Mouse (Mus musculus): ENCODE measurements at regions not wholly inside any gene's neighbourhood (a gene's known extent, or its start where the extent isn't known, plus 50 kb on each side); places are given as distances from the start of the nearest gene placed in this dataset.

DNA sequence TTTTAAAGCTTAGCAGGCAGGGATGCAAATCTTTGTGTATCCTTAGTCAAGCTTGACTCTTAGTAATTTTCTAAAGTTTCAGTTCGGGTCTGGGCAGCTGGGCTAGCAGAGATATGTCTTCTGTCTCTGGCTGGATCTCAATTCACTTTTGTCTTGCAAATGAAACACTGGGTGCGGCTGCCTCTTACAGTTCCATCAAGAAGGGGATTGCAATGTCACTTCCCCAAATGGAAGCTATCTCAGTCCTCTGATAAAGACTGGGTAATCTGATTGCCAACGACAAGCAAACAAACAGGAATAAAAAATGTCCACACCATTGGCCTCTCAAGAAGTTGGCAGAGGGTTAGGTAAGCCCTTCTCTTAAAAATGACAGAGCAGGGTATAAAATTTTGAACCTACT lies 314.1 kb upstream of the Fam19a5 start:
- DNase-seq (ENCODE audit: low spot score) = no peak

DNA sequence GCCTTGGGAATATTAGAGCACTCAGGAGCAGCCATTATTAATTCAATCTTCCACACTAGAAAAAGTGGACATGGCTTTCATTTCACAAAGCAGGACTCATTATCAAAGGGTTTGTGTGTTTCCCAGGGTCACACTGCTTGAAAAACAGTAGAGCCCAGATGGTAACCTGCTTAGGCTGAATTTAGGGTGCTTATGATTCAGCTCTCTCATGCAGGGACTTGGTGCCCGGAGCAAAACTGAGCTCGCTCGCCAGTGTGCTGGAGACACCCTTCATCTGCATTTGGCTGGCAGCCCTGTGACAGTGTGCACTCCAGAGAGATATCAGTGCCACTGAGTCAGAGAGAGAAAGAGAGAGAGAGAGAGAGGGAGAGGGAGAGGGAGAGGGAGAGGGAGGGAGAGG lies 308.0 kb upstream of the Fam19a5 start:
- DNase-seq (ENCODE audit: low spot score) = no peak

DNA sequence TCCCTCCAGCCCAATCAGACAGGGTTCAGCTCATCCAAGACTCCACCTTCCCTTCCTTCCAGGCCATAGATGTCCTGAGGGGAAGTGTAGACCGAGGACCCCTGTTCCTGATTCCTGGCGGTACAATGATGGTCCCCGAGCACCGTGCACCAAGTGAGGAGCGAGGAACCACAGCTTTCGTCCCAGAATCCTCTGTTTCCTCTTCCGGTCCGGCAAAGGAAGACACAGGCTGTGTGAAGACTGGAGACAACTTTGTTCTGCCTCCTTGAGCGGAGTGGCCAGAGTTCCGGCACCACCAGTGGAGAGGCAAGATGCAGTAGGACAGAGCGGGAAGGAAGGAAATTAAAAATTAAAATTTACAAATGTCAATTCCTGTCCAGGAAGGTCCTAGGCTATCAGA lies 305.0 kb upstream of the Fam19a5 start:
- DNase-seq (ENCODE audit: low spot score) = no peak

DNA sequence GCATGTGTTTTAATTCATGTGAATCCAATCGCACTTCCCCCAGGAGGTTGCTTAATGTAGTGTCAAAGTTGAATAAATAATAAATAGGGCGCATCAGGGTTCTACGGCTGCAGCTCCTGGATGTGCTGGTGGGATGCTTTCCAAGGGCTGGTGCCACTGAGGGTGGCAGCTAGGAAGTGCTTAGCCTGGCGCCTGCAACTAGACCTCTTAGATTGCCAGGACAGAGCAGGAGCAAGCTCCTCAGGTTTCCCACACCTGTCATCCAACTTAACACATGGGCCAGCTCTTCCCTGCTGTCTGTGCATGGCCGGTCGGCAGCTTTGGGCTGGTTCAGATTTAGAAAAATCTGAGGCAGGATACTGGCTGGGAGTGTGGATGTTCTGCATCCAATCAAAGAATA lies 282.6 kb upstream of the Fam19a5 start:
- no peak for DNase-seq (ENCODE audit: low spot score)

DNA sequence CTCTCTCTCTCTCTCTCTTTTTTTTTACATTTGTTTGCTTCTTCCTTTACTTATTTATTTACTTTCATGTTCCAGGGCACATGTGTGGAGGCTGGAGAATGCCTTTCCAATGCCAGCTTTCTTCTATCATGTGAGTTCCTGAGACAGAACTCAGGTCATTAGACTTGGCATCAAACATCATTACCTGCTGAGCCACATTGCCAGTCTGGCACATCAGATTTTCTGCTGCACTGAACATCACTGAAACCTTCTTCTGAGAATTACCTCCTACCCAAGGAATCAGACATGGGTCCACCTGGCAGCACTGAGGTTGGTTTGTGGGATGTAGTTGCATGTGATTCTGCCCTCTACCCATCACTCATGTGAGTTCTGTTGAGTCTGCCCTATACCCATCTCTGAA lies 279.2 kb upstream of the Fam19a5 start:
- no peak for DNase-seq (ENCODE audit: low spot score)

DNA sequence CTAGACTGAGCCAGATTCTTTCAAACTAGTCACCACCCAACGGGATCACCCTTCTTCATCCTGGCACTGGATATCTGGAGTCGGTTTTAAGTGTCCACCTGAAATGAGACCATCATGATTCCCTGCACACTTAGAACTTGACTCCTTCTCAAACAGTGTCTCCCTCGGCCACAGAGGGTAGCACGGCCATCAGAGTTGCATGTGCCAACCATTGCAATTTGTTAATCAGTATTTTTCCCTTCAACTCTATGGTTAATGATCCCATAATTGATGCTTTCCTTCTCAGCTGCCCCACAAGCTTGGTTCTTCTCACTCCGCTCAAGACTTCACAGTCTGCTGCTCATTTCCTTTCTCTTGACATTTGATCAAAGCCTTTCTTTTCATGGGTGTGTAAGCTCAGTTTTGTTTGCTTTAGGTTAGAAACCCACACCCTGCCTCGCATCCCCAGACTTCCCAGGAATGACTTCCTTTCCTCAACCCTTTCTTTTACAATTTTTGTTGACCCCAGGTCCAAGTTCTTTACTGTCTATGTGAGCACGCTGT lies 253.0 kb upstream of the Fam19a5 start:
- DNase-seq (ENCODE audit: low spot score) = no peak

DNA sequence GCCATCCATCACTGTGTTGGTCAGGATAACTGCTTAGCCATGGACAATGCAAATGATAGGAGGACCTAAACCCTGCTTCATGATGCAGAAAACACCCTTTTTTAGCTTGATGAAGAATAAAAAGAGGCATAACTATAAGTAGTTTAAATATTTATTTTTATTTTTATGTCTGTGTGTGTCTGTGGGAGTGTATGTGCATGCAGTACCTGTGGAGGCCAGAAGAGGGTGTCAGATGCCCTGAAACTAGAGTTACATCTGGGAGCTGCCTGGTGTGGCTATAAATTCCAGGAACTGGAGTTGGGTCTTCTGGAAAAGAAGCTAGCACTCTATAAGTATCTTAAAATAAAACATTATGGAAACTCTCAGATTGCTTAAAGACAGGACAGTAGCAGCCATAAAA lies 224.2 kb upstream of the Fam19a5 start:
- no peak for DNase-seq (ENCODE audit: low spot score)

DNA sequence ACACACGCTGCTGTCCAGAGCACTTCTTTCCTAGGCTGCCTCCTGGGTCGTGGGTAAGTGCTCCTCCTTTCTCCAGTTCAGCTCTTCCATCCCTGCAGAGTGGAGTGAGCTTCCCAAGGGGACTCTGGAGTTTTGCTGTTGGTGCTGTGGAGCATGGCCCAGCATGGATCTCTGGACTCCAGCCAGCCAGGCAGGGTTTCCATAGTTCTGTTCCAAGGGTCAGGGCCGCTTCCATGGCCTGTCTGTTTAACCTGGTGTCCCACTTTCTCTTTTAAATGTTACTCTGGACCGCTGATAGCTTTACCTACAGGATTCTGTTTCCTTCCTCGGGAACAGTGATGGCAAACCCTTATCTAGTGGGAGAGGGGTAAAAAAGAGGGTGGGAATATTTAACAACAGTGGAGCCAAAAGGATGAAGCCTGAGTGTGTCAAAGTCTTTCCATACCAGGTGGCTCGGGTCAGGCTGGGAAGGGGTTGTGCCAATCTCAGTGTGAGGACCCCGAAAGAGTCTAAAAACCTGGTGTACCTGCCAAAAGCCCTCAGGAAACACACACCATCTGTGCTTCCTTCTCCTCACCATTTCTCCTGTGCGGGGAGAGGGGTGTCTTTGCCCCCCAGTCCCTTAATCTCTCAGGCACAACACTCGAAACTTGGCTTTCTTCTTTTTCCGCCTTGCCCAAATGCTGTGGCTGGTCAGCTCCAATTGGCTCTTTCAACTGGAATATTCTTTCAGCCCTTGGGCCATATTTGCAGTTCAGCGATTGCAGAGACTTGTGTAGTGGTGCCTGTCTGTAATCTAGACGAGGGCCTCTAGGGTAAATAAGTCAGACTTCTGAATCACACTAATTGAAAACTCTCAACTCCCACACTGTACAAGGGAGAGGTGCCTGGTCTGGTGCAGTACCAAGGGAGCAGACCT lies 222.8 kb upstream of the Fam19a5 start:
- no peak for DNase-seq (ENCODE audit: low spot score)

DNA sequence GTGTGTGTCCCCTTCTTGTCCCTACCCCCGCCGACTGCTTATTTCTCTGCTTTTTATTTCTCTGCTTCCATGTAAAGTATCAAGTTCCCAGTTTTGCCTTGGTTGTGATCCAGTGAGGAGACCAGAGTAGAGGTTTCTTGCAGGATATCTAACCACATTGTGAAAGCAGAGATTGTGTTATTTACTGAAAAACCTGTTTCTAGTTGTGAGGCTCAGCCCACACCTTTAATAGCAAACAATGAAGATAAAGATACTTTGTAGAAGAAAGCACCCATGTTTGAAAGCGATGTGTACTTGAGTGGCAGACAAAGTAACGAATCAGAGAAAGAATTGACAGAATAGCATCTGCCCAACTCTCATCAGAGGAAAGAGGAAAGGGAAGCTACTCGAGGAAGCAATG lies 218.7 kb upstream of the Fam19a5 start:
- no peak for DNase-seq (ENCODE audit: low spot score)

DNA sequence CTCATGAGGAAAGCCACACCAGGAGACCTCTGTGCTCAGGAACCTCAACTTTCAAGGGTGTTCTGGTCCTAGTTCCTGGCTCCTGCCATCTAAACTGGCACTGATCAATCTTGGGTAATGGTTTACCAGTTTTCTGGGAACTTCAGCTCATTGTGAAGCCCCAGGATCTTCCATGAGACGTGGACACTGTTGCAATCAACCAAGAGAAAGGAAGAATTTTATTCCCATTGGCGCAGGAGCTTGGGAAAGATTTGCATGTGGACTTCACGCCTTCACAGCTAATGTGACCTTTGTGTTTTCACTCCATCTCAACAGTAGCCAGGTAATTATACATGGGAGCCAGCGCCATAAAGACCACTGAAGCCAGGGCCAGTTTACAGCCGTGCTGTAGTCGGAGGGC lies 217.8 kb upstream of the Fam19a5 start:
- no peak for DNase-seq (ENCODE audit: low spot score)

DNA sequence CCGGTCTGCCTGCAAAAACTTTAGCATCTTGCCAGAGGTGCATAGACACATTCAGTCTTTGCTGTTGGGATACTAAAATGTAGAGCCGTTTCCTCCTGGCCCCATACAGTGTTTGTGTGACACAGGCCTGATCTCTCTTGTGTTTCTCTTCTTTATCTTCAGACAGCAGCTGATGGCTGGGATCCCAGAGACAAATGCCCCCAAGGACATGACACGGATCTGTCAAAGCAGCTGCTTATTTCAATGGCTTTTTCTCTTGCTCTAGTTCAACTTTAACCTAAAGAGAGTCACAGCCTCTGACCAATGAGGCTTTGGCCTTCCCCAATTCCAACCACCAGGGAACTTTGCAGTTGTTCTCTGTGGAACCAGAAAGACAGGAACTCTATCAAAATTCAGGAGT lies 211.7 kb upstream of the Fam19a5 start:
- DNase-seq (ENCODE audit: low spot score) = no peak

DNA sequence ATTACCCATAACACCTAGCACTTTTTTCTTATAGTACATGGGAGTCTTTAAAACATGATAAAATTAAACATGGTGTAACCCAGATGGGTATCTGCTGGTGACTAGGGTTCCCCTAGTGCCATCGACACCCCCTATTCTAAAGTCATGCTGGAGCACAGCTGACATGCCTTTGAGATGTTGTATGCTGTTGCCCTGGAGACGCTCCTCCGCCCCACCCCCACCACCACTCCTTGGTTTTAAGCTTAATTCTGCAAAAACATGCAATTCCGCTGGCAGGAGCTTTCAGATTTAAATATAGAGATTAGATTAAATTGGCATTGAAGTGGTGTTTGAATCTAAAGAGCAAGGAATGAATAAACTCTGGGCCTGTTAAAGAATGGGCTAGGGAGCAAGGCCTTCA lies 210.6 kb upstream of the Fam19a5 start:
- DNase-seq (ENCODE audit: low spot score) = no peak

DNA sequence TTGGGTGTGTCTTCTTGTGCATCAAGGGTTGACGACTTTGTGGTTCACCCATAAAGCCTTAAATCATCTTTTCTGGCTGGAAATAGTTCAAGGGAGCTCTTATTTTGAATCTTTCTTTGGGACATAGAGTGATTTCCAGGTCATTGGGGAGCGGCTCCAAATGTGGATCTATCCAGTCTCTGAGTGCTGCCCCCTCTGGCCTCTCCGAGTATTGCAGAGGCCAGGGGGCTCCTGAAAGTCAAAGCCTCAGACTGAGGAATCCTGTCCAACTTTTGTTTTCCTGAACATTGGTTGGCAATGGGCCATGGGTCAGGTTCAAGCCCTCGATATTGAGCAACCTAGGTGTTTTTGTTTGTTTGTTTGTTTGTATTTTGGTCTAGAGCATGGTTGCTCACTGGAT lies 209.7 kb upstream of the Fam19a5 start:
- DNase-seq (ENCODE audit: low spot score) = no peak

DNA sequence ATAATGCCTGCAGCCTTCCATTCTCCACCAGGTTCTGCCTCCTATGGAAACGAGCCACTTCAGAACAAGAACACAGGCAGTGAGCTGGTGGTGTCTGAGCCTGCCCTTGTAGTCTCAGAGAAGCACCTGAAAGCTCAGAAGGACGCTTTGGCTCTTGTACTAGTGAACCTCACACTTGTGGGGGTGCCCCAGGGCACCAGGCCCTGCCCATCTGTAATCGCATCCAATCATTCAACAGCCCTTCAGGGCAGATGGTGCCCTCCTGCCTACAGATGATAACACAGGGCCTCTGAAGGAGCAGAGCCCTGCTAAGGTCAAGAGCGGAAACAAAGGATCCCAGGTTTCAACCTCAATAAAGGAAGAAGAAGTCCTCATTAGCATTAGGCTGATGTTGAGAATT lies 208.8 kb upstream of the Fam19a5 start:
- no peak for DNase-seq (ENCODE audit: low spot score)

DNA sequence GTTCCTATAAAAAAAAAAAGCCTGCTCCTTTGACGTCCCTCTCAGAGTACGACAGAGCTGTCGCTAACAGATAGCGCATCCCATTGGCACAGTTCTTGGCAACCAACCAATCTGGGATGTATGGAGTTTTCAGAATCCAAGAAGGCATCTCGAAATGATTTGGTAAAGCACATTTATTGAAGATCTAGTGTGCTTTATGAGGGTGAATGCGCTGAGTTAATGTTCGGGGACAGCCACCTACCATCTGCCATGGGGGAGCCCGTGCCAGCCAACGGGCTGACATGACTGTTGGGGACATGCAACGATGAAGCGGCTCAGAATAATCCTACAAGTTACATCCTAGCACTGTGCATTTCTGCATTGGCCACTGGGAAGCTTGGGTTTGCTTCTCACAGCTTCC lies 208.4 kb upstream of the Fam19a5 start:
- DNase-seq (ENCODE audit: low spot score) = no peak

DNA sequence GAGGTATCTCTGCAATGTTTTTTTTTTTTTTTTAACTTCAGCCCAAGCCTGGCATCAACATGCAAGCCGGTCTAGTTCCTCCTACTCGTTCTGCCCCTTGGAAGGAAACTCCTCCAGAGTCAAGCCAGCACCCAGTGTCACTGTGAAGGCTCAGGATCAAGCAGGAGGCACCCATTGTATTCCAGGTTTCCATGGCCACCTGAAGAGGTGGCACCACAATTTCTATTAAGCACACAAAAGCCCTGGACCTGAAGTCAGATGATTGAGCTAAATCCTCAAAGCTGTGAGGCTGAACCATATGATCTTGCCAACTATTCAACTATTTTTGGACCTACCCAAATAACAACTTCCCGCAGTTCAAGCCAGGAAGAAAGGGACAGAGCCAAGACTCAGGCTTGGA lies 204.2 kb upstream of the Fam19a5 start:
- no peak for DNase-seq (ENCODE audit: low spot score)

DNA sequence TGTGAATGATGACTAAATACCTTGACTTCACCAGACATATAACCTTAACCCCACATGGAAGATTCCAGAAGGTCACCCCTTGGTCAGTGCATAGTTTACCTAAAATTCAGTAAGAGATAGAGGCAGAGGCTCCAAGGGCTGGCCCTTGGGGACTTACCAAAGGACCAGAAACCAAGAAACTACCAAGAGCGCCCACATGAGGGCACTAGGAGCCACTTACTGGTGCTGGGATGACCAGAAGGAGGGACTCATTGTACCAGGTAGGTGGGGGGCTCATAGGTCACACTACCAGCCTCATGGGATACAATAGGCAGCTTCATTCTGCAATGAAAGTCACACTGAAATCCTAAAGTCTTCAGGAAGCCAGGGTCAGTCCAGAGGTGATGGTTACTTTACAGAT lies 201.4 kb upstream of the Fam19a5 start:
- no peak for DNase-seq (ENCODE audit: low spot score)

DNA sequence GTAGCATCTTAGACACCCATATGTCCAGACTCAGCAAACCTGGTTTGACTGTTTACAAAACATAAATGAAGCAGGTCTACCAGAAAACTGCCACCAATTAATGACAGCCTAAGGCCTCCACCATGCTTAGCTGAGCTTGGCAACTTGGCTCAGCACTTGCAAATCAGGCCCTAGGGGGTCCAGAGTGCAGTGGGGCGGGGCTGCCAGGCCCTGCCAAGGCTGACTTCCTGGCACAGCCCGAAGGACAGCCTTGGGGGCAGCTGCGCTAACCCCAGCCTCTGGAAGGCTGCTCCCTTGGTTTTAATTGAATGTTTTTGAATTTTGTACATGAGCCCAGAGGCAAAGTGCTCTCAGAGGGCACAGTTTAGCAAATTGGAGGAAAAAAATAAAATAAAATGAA lies 198.3 kb upstream of the Fam19a5 start:
- no peak for DNase-seq (ENCODE audit: low spot score)

DNA sequence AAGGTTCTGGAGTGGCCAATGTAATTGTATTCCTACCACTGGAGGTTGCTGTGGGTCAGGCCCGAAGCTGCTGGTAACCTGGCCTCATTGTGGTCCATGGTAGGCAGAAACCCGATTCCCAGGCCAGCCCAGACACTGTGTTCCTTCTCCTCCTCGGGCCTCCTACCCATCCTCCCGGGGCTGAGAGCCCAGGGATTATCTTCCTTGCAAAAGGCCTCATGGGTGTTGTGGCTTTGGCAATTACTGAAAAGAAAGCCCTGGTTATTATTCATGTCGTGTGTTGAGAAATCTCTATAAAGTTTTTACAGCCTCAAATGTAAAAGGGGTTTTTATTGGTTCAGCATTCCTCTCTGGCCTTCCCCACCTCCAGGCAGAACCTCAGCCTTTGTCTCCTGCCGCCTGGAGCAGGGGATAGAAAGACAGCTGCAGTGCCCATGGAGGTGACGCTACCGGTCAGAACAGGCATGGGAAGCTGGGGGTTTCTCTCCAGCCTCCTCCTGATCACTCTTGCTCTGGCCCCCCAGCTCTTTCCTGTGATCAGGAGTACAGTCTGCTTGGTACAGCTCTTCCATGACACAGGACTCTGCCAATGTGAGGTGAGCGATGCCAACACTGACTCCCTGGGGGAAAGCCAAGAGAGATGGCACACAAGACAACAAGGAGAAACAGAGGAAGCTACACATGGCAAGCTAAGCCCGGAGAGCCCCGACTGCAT lies 194.4 kb upstream of the Fam19a5 start:
- DNase-seq (ENCODE audit: low spot score) = no peak

DNA sequence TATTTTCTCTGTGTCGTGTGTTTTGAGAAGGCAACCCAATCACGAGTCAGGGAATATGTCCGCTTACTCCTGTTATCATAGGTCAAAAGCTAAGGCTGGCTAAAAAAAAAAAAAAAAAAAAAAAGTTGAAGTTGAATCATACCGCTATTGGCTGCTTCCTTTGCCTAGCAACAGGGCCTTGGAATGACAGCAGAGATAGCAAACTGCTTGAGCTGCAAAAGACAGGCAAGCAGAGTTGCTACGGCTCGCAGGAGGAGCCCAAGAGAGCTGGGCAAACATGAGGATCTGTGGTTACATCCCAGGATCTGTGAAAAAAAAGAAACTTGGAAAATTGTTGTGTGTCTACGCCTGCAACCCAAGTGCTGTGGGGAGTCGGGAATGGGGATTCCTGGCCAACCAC lies 191.3 kb upstream of the Fam19a5 start:
- DNase-seq (ENCODE audit: low spot score) = no peak

DNA sequence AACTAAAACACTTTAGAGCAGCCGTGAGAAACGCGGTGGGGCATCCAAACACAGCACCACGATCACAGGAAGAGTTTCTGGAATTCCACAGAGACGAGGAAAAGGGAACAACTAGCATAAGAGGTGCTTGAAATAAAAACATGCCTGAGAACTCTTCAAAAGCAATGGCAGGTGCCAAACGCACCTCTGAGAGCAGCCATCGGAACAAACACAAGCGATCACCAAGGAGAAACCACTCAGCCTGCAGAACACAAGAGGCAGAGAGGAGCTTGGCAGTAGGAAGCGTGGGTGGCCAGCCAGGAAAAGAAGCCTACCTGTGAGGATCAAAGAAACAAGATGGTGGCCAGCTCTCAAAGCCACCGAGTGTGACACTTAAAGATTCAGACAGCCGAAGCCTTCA lies 190.2 kb upstream of the Fam19a5 start:
- DNase-seq (ENCODE audit: low spot score) = no peak

DNA sequence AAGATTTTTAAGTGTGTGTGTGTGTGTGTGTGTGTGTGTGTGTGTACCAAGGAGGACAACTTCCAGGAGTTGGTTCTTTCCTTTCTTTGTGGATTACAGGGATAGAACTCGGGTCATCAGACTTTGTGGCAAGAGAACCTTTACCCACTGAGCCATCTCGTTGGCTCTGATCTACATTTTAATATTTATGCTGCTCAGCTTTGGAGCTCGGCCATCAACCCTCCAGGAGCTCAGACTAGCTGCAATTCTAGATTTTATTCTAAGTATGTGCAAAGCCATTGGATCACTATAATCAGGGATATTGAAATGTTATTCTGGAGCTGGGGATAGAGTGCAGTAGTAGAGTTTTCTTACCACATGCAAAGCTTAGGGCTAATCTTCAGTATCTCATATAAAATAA lies 183.6 kb upstream of the Fam19a5 start:
- no peak for DNase-seq (ENCODE audit: low spot score)

DNA sequence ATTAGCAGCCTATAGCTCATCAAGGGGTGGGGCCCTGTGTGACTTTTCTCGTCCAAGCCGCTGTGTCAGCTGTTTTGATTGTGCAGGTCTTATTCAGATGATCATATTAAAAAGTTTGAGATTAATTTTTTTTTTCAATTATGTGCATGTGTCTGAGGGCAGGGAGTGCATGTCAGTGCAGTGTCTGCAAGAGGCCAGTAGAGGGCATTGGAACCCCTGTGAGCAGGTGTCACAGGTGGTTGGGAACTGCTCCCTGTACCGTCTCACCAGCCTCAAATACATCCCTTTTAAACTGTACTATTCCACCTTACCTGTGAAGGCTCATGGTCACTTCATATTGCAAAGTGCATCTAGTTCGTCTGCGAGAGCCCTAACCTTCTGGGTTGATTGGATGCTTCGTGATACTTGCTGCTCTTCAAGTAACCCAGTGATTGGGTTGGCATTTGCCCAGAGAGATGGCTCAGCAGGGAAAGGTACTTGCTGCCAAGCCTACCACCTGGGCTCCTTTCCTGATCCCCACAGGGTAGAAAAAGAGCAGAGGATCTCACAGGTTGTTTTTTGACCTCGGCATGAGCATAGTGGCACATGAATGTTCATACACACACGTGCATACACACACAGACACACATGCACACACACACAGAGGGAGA lies 178.3 kb upstream of the Fam19a5 start:
- DNase-seq (ENCODE audit: low spot score) = no peak
